Mouse (Mus musculus): ENCODE data around the gene Opa3.
A peak's percentile ranks its signal among the peaks of the same experiment; 100 is the strongest.

The Opa3 gene

GRCm38 (mm10) chr7:19214940-19215339 lies 13.2 kb upstream of the Opa3 start:
- DNase-seq (ENCODE audit: low spot score) = no peak

GRCm38 (mm10) chr7:19217492-19217891 lies 10.6 kb upstream of the Opa3 start:
- no peak for DNase-seq (ENCODE audit: low spot score)

- DNase-seq (ENCODE audit: low spot score) = no peak
Measured at GRCm38 (mm10) chr7:19217944-19218343, 10.2 kb upstream of the Opa3 start.

GRCm38 (mm10) chr7:19220061-19220460 lies 8.1 kb upstream of the Opa3 start:
- no peak for DNase-seq (ENCODE audit: low spot score)

- no peak for DNase-seq (ENCODE audit: low spot score)
Measured at GRCm38 (mm10) chr7:19222189-19222588, 5.9 kb upstream of the Opa3 start.

- DNase-seq (ENCODE audit: low spot score) = no peak
Measured at GRCm38 (mm10) chr7:19222875-19223274, 5.3 kb upstream of the Opa3 start.

- DNase-seq (ENCODE audit: low spot score) = no peak
Measured at GRCm38 (mm10) chr7:19224933-19225332, 3.2 kb upstream of the Opa3 start.

GRCm38 (mm10) chr7:19226817-19227797 lies 1.0 kb upstream of the Opa3 start:
- DNase-seq (ENCODE audit: low spot score) = peak; percentile 27

GRCm38 (mm10) chr7:19228793-19229148 lies 637 bp downstream of the Opa3 start:
- no peak for DNase-seq (ENCODE audit: low spot score)

- DNase-seq (ENCODE audit: low spot score) = no peak
Measured at GRCm38 (mm10) chr7:19229404-19229803, 1.3 kb downstream of the Opa3 start.

GRCm38 (mm10) chr7:19230041-19230580 lies 2.0 kb downstream of the Opa3 start:
- DNase-seq (ENCODE audit: low spot score) = no peak

- no peak for DNase-seq (ENCODE audit: low spot score)
Measured at GRCm38 (mm10) chr7:19230899-19231298, 2.8 kb downstream of the Opa3 start.

- DNase-seq (ENCODE audit: low spot score) = no peak
Measured at GRCm38 (mm10) chr7:19231849-19232248, 3.7 kb downstream of the Opa3 start.

- no peak for DNase-seq (ENCODE audit: low spot score)
Measured at GRCm38 (mm10) chr7:19234652-19235051, 6.5 kb downstream of the Opa3 start.

GRCm38 (mm10) chr7:19235092-19235671 lies 7.0 kb downstream of the Opa3 start:
- no peak for DNase-seq (ENCODE audit: low spot score)

GRCm38 (mm10) chr7:19236411-19236810 lies 8.3 kb downstream of the Opa3 start:
- no peak for DNase-seq (ENCODE audit: low spot score)

- DNase-seq (ENCODE audit: low spot score) = no peak
Measured at GRCm38 (mm10) chr7:19238344-19238743, 10.2 kb downstream of the Opa3 start.

GRCm38 (mm10) chr7:19239423-19239822 lies 11.3 kb downstream of the Opa3 start:
- peak; percentile 88 for DNase-seq (ENCODE audit: low spot score)

- DNase-seq (ENCODE audit: low spot score) = no peak
Measured at GRCm38 (mm10) chr7:19239986-19240385, 11.9 kb downstream of the Opa3 start.

- no peak for DNase-seq (ENCODE audit: low spot score)
Measured at GRCm38 (mm10) chr7:19240905-19241463, 12.8 kb downstream of the Opa3 start.

GRCm38 (mm10) chr7:19242005-19242404 lies 13.9 kb downstream of the Opa3 start:
- DNase-seq (ENCODE audit: low spot score) = no peak

- no peak for DNase-seq (ENCODE audit: low spot score)
Measured at GRCm38 (mm10) chr7:19243858-19244257, 15.7 kb downstream of the Opa3 start.

GRCm38 (mm10) chr7:19245083-19245482 lies 16.9 kb downstream of the Opa3 start:
- DNase-seq (ENCODE audit: low spot score) = no peak

All from urinary bladder, postnatal 25 days (tissue).